In genomic region chr7:89460911-89461310, GRCm38 (mm10) we compare ENCODE assay signal across 27 mouse cellular contexts. TPM values are rescaled to one million over a fixed set of nuclear protein-coding genes. Genes with fewer than 3 reads are reported as not detected.
DNase-seq lines count a peak whose midpoint lies in the region; ATAC-seq lines count a peak whose summit lies in the region.
"Had no signal": no experiment of that assay in that cellular context is flagged by ENCODE, and none has a peak within 500 bp of the region (broad histone marks: within the 10 kb centered on the region; RNA-seq: fewer than 3 reads in every experiment).

No protein-coding gene starts in this region.

- H3K36me3 ChIP-seq in heart, embryonic 11.5 days (ENCODE audit: control insufficient read depth, insufficient read depth, low read length): no peaks in the 10 kb centered on the region
- no peaks in the 10 kb centered on the region for H3K36me3 ChIP-seq in embryonic facial prominence, embryonic 12.5 days
- no peaks in the 10 kb centered on the region for H3K36me3 ChIP-seq in heart, embryonic 14.5 days (ENCODE audit: control insufficient read depth, insufficient read depth, low read length)
- no peaks in the 10 kb centered on the region for H3K36me3 ChIP-seq in limb, embryonic 10.5 days
- no peaks in the 10 kb centered on the region for H3K36me3 ChIP-seq in hindbrain, embryonic 16.5 days (ENCODE audit: control insufficient read depth, insufficient read depth, low read length)
- H3K36me3 ChIP-seq: lung, embryonic 15.5 days; midbrain, embryonic 10.5 days; neural tube, embryonic 12.5 days had no signal

- H3K4me1 ChIP-seq in heart, embryonic 11.5 days (ENCODE audit: control insufficient read depth, insufficient read depth, low read length): peaks cover 13% of the 10 kb centered on the region
- H3K4me1 ChIP-seq in embryonic facial prominence, embryonic 12.5 days: peaks cover 43% of the 10 kb centered on the region
- H3K4me1 ChIP-seq in heart, embryonic 14.5 days (ENCODE audit: control insufficient read depth in 2 of 2, insufficient read depth in 2 of 2, low read length in 2 of 2): peaks cover 13 to 29% of the 10 kb centered on the region in 2 experiments
- H3K4me1 ChIP-seq in limb, embryonic 10.5 days: peaks cover 49% of the 10 kb centered on the region
- H3K4me1 ChIP-seq in hindbrain, embryonic 16.5 days (ENCODE audit: control insufficient read depth, insufficient read depth, low read depth, low read length): no peaks in the 10 kb centered on the region

- DNase-seq in heart, postnatal 14 days: no peak
- no peak for DNase-seq in limb, embryonic 10.5 days (ENCODE audit: low spot score)
- DNase-seq in spleen, postnatal 10 days (ENCODE audit: low spot score in 2 of 2): no peak
- DNase-seq: adrenal gland, adult 2 months; adrenal gland, postnatal 36 days; B cell, adult 2 months; cerebellum, adult 18-20 months; gastrocnemius, postnatal 36 days; kidney, adult 11 months; kidney, postnatal 14 days; liver; right cerebral cortex, postnatal 4 days; thymus, postnatal 4 days had no signal

- intact Hi-C loops in heart, postnatal 14 days (cut with DNase I): no loop called here

- no peak overlapping the region for H3K4me2 ChIP-seq in heart, embryonic 11.5 days
- H3K4me2 ChIP-seq in embryonic facial prominence, embryonic 12.5 days (replicated peaks): no peak overlapping the region
- H3K4me2 ChIP-seq in heart, embryonic 14.5 days (ENCODE audit: low read length): peak overlapping the region; percentile 7; the same call in 1 of the 2 replicates
- H3K4me2 ChIP-seq in hindbrain, embryonic 16.5 days (ENCODE audit: low read length): no peak overlapping the region
- H3K4me2 ChIP-seq: forebrain, embryonic 13.5 days; hindbrain, embryonic 14.5 days; lung, embryonic 15.5 days; neural tube, embryonic 12.5 days had no signal

- peak overlapping the region; percentile 3; the same call in 1 of the 2 replicates for H3K27ac ChIP-seq in heart, embryonic 11.5 days (ENCODE audit: low read depth, low read length)
- H3K27ac ChIP-seq in embryonic facial prominence, embryonic 12.5 days: peak overlapping the region; percentile 47; the same call in 1 of the 2 replicates
- H3K27ac ChIP-seq in heart, embryonic 14.5 days (replicated peaks in 1 of 2; ENCODE audit: control insufficient read depth in 1 of 2, insufficient read depth in 1 of 2, low read depth in 2 of 2, low read length in 2 of 2): peak overlapping the region; percentile 60 to 70
- peak overlapping the region; percentile 58 for H3K27ac ChIP-seq in limb, embryonic 10.5 days
- H3K27ac ChIP-seq in hindbrain, embryonic 16.5 days (ENCODE audit: low read depth, low read length): no peak overlapping the region
- H3K27ac ChIP-seq: forebrain, embryonic 13.5 days; hindbrain, embryonic 14.5 days; left cerebral cortex, adult 2 months; lung, embryonic 15.5 days; midbrain, embryonic 10.5 days; neural tube, embryonic 12.5 days had no signal

- no peak overlapping the region for H3K4me3 ChIP-seq in heart, embryonic 11.5 days (ENCODE audit: low read depth, low read length)
- no peak overlapping the region for H3K4me3 ChIP-seq in embryonic facial prominence, embryonic 12.5 days
- no peak overlapping the region for H3K4me3 ChIP-seq in heart, embryonic 14.5 days (ENCODE audit: control insufficient read depth in 1 of 2, insufficient read depth in 1 of 2, low read depth in 1 of 2, low read length in 2 of 2)
- H3K4me3 ChIP-seq in limb, embryonic 10.5 days: no peak overlapping the region
- no peak overlapping the region for H3K4me3 ChIP-seq in hindbrain, embryonic 16.5 days (ENCODE audit: low read length)
- H3K4me3 ChIP-seq: forebrain, embryonic 13.5 days; left cerebral cortex, adult 2 months; lung, embryonic 15.5 days; midbrain, embryonic 10.5 days; myocyte; neural tube, embryonic 12.5 days had no signal

- no peak overlapping the region for H3K9ac ChIP-seq in heart, embryonic 11.5 days (ENCODE audit: low read depth, low read length)
- no peak overlapping the region for H3K9ac ChIP-seq in embryonic facial prominence, embryonic 12.5 days
- no peak overlapping the region for H3K9ac ChIP-seq in heart, embryonic 14.5 days (ENCODE audit: low read length)
- H3K9ac ChIP-seq in hindbrain, embryonic 16.5 days (ENCODE audit: low read depth, low read length): no peak overlapping the region
- H3K9ac ChIP-seq: forebrain, embryonic 13.5 days; hindbrain, embryonic 14.5 days; lung, embryonic 15.5 days; neural tube, embryonic 12.5 days had no signal

- no peak for ATAC-seq in heart, embryonic 11.5 days (replicated peaks; ENCODE audit: insufficient number of reproducible peaks, low FRiP score, low TSS enrichment)
- no peak for ATAC-seq in embryonic facial prominence, embryonic 12.5 days (ENCODE audit: insufficient number of reproducible peaks, insufficient read depth, low FRiP score, low TSS enrichment)
- ATAC-seq in heart, embryonic 14.5 days (ENCODE audit: insufficient number of reproducible peaks, insufficient read depth, low FRiP score, low read depth): 0 out of 2 replicates have a peak, but pooled peaks have one; percentile 49
- no peak for ATAC-seq in hindbrain, embryonic 16.5 days
- ATAC-seq: activated CD4-positive, CD25-positive, alpha-beta regulatory T cell, adult 4 months; forebrain, embryonic 13.5 days; inflammation-experienced regulatory T-cells, adult 6 months had no signal

- H3K9me3 ChIP-seq in heart, embryonic 11.5 days (replicated peaks; ENCODE audit: control insufficient read depth, low read length): no peaks in the 10 kb centered on the region
- H3K9me3 ChIP-seq in embryonic facial prominence, embryonic 12.5 days: no peaks in the 10 kb centered on the region
- no peaks in the 10 kb centered on the region for H3K9me3 ChIP-seq in heart, embryonic 14.5 days (ENCODE audit: control insufficient read depth, low read length)
- no peaks in the 10 kb centered on the region for H3K9me3 ChIP-seq in limb, embryonic 10.5 days (replicated peaks)
- H3K9me3 ChIP-seq in hindbrain, embryonic 16.5 days (ENCODE audit: control insufficient read depth, low read length): no peaks in the 10 kb centered on the region
- H3K9me3 ChIP-seq: forebrain, embryonic 13.5 days; lung, embryonic 15.5 days; midbrain, embryonic 10.5 days; neural tube, embryonic 12.5 days had no signal

- no peaks in the 10 kb centered on the region for H3K27me3 ChIP-seq in heart, embryonic 11.5 days (ENCODE audit: control insufficient read depth, insufficient read depth, low read length)
- H3K27me3 ChIP-seq in embryonic facial prominence, embryonic 12.5 days: no peaks in the 10 kb centered on the region
- no peaks in the 10 kb centered on the region for H3K27me3 ChIP-seq in heart, embryonic 14.5 days (ENCODE audit: control insufficient read depth, insufficient read depth, low read length)
- no peaks in the 10 kb centered on the region for H3K27me3 ChIP-seq in limb, embryonic 10.5 days (ENCODE audit: low read depth, poor library complexity, severe bottlenecking)
- no peaks in the 10 kb centered on the region for H3K27me3 ChIP-seq in hindbrain, embryonic 16.5 days (replicated peaks; ENCODE audit: control insufficient read depth, insufficient read depth, low read length)
- H3K27me3 ChIP-seq: CH12.LX; forebrain, embryonic 13.5 days; lung, embryonic 15.5 days; neural tube, embryonic 12.5 days had no signal

RNA-seq across cellular contexts. Expression of gene Fzd4, which starts 56.8 kb away (rescaled TPM):
- 9.8 and 12.1 TPM in 2 replicates for polyA plus RNA-seq in heart, embryonic 11.5 days (2014; fragmentation: Nextera tagmentation; extraction: Ambion mirVana)
- total RNA-seq in heart, postnatal 14 days (2021): 10 to 100 TPM; 51.5 to 53.5 TPM
- polyA plus RNA-seq in embryonic facial prominence, embryonic 12.5 days (2016; fragmentation: Nextera tagmentation; extraction: Ambion mirVana): 13.2 and 15.2 TPM in 2 replicates
- 12.7 and 13.2 TPM in 2 replicates for polyA plus RNA-seq in heart, embryonic 14.5 days (2014; fragmentation: Nextera tagmentation; extraction: Ambion mirVana)
- polyA plus RNA-seq in limb, embryonic 10.5 days (2016; fragmentation: Nextera tagmentation; extraction: Ambion mirVana): 3.9 and 6.4 TPM in 2 replicates
- 2.1 and 2.6 TPM in 2 replicates for polyA plus RNA-seq in hindbrain, embryonic 16.5 days (2015; fragmentation: Nextera tagmentation; extraction: Ambion mirVana)
- polyA plus RNA-seq: activated CD4-positive, CD25-positive, alpha-beta regulatory T cell, adult 4 months; inflammation-experienced regulatory T-cells, adult 6 months had no signal

RNA-seq across cellular contexts. Expression of gene Tmem135, which starts 56.9 kb away (rescaled TPM):
- 27.2 and 30.4 TPM in 2 replicates for polyA plus RNA-seq in heart, embryonic 11.5 days (2014; fragmentation: Nextera tagmentation; extraction: Ambion mirVana)
- total RNA-seq in heart, postnatal 14 days (2021): 10 to 100 TPM; 49.4 to 51.3 TPM
- 22.7 and 23.0 TPM in 2 replicates for polyA plus RNA-seq in embryonic facial prominence, embryonic 12.5 days (2016; fragmentation: Nextera tagmentation; extraction: Ambion mirVana)
- 28.4 and 29.4 TPM in 2 replicates for polyA plus RNA-seq in heart, embryonic 14.5 days (2014; fragmentation: Nextera tagmentation; extraction: Ambion mirVana)
- 14.5 and 16.1 TPM in 2 replicates for polyA plus RNA-seq in limb, embryonic 10.5 days (2016; fragmentation: Nextera tagmentation; extraction: Ambion mirVana)
- polyA plus RNA-seq in hindbrain, embryonic 16.5 days (2015; fragmentation: Nextera tagmentation; extraction: Ambion mirVana): 29.4 and 34.3 TPM in 2 replicates
